Mouse (Mus musculus): ENCODE data around the gene Btbd6.
A peak's percentile ranks its signal among the peaks of the same experiment; 100 is the strongest.

Btbd6 gene

DNA sequence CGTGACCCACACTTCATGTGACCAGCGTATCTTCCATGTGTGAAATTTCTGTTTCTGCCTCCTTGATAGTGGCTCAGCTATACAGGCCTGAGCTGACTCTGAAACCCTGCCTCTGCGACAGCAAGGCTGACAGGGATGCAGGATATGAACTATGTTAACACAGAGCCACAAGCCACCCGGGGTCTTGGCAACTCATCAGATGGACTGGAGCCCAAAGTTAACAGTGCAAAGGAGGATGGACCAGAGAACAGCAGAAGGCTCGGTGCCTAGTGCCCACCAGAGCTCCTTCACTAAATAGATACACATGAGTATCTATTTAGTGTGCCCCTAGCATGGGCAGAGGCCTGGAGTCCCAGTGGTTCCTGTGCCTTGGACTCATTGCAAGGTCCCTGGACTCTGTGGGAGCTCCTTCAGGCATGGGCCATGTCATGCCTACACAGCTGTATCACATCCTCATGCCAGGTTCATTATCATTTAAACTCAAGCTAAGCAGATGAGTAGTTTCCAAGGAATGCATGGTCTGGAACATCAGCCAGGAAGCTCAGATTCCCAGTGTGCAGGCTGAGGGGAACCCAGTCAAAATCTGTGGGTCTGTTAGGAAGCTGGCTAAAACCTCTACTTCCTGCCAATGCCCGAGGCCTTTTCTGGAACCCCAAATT, 35.5 kb downstream of the Btbd6 start:
- DNase-seq (ENCODE audit: low spot score) = no peak

- DNase-seq (ENCODE audit: low spot score) = no peak
These were observed 36.2 kb downstream of the Btbd6 start for GRCm38 (mm10) chr12:113012443-113012842.

GRCm38 (mm10) chr12:113013021-113013491, 36.8 kb downstream of the Btbd6 start:
- DNase-seq (ENCODE audit: low spot score) = peak; percentile 45

DNA sequence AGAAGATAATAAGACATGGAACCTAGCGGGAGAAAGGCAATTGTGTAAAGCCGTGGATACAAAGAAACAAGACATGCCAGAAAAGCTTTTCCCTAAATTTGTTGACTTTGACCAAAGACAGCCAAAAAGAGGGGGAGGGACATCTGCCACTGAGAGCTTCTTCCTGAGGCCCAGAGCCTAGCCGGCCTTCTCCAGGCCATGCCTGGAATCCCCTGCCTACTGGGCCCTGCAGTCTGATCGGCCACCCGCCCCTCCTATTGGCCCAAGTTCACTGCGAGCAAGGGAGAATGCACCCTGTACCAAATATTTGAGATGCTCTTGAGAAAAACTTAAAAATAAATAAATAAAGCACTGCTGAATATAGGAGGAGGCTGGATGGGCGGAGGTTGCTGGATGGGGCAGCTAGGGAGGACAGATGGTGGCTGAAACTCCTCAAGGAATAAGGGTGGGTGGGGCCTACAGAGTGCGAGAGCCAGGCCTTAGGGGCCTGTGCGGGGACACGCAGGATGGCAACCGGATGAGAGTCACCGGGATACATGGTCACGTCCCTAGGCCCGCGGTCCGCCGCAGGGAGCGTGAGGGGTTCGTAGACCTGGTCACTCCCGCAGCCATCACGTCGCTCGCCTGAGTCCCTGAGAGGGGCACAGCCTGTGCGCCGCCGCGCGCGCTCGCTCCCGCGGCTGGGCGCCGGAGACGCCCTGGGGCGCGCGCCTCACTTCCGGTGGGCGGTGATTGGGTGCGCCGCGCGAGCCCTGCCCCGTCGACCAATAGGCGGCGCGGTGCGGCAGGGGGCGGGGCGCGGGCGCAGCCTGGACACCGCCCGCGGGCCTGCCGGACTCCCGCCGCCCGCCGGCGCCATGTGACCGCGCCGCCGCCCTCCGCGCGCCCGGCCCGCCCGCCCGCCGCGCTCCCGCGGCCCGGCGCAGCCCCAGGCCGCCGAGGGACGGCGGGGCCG, 37.6 kb downstream of the Btbd6 start, which contains the start of gene Pacs2:
Gene Pacs2, plus strand, starts transcription at position 905 of the 955 bp plus-strand sequence.
- peak; percentile 95 for DNase-seq (ENCODE audit: low spot score)

- peak; percentile 56 for DNase-seq (ENCODE audit: low spot score)
These were observed 38.6 kb downstream of the Btbd6 start for GRCm38 (mm10) chr12:113014561-113015556.

- no peak for DNase-seq (ENCODE audit: low spot score)
These were observed 39.7 kb downstream of the Btbd6 start for GRCm38 (mm10) chr12:113015956-113016355.

GRCm38 (mm10) chr12:113016976-113017375, 40.7 kb downstream of the Btbd6 start:
- no peak for DNase-seq (ENCODE audit: low spot score)

DNA sequence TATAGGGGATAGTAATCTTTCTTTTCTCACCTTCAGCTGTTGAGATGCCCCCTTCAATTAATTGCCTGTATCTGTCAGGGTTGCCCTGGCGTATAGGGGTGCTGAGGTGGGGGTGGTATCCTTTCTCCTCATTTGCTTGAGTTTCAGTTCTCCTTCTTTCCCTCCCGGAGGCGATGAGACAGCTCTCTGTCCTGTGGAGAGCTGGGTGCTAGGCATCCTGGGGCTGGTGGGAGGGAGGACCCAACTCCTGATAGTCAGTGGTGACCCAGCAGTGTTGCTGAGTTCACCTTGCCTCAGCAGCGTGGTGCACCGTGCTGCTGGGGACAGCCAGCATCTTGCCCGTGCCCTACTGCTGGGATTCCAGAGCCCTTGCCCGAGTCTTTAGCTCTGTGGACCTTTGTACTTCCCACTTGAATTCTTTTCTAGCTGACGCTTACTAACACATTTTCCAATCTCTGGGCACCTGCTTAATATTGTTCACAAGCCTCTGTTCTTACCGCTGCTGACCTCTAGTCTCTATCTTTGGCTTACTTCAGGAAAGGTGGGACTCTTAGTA, 41.2 kb downstream of the Btbd6 start:
- DNase-seq (ENCODE audit: low spot score) = no peak

DNA sequence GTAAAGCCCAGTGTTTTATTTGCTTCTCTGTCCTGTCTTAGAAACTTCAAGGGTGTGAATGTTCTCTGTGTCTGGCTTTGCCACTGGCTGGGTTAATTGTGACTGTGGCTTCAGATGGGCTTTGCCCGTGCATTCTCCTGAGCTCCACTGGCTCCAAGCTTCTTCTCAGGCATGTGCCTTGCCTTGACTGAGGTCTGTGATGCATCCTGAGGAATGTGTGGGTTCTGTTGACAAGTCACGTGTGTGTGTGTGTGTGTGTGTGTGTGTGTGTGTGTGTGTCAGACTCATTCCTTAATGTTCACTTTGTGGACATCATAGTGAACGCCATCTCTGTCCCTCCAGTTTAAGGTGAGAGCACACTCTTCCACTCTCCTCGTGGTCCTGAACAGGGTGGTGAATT, 42.5 kb downstream of the Btbd6 start:
- no peak for DNase-seq (ENCODE audit: low spot score)

- no peak for DNase-seq (ENCODE audit: low spot score)
These were observed 45.2 kb downstream of the Btbd6 start for GRCm38 (mm10) chr12:113021488-113021887.

- DNase-seq (ENCODE audit: low spot score) = no peak
These were observed 46.8 kb downstream of the Btbd6 start for GRCm38 (mm10) chr12:113023082-113023481.

DNA sequence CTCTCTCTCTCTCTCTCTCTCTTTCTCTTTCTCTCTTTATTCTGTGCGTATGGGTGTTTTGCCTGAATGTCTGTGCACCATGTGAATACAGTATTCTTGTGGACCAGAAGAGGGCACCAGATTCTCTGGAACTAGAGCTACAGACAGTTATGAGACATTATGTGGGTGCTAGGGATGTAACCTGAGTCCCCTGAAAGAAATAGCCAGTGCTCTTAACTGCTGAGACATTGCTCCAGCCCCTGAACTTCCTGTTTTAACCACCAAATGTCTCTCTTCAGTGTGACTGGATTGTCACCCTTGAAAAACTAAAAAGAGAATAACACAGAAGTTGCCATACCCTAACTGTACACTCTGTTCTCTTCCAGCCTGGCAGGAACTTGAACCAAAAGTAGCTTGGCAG, 50.3 kb downstream of the Btbd6 start:
- no peak for DNase-seq (ENCODE audit: low spot score)

- DNase-seq (ENCODE audit: low spot score) = no peak
These were observed 51.2 kb downstream of the Btbd6 start for GRCm38 (mm10) chr12:113027495-113027894.

DNA sequence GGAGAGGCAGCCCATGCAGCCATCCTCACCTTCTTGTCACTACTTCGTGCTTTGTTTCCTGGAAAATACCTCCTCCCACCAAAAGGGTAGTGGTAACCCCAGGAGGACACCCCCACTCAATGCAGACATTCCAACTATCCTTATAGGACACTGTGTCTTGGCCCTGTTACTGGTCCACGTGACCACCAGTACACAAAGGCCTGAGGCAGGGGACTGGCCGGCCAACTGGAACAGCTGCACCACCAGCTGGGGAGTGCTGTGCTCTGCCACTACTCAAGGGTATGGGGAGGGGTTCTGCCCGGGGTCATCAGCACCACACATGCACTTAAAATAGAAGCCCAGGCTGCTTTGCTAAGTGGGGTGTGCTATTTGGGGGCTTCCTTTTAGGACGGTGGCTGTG, 51.8 kb downstream of the Btbd6 start:
- DNase-seq (ENCODE audit: low spot score) = peak; percentile 35

All from embryo, embryonic 10.5 days (tissue).